Mouse (Mus musculus): Measurements from ENCODE around the gene Cdk19. TPM values are rescaled to one million over a fixed set of nuclear protein-coding genes. Genes with fewer than 3 reads are reported as not detected.

Cdk19 gene
- total and polyA plus RNA-seq, 3 experiments = 3.3 to 4.7 (median 4.0) TPM

DNA sequence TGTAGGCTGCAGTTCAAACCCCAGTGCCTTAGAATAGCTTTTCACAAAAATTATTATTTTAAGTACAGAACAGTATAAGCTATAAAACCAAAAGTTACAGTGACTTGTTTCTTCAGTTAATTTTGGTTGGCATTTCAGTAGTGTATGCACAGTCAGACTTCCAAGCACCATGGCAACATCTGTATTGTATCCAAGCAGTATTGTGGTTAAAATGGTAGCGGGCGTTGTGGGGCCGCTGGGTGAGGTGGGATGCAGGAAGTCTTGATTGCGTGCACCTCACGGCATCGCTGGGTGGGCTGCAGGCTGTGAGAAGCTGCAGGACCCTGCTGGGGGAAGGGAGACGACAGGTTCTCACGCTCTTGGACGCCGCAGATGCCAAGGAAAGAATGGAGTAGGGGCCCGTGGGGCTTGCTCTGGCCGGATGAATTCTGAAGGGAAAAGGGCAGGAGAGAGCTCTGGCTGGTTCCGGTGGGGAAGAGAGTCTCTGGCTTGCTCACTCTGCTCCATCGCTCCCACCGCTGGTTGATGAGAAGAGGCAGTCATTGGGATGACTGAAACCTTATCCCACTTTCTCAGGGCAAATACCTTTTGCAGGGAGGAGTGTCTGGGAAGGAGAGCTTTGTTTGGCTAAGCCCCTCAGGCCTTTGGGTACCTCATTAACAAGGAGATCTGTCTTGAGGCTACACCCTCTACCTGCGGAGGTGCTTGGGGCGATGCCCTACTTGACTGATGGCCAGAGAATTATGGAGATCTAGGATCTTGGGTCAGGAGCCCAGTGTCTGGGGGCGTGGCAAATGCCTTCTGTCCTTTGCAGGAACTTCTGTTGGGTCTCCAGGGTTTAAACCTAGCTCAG lies 86.1 kb downstream of the Cdk19 start:
- in situ Hi-C loops (cut with MboI; ENCODE audit: low pct_ligation_motif_present, low pct_unique_long_range_greater_than_20kb, low sequenced_read_pairs) = no loop called here
- Histone ChIP-seq H3K27ac (ENCODE audit: insufficient read depth, low read depth) (no peak overlapping the region), H3K9ac (ENCODE audit: insufficient read depth, low read depth) (no peak overlapping the region), H3K27me3 (replicated peaks) (no peaks in the 10 kb centered on the region), H3K9me3 (replicated peaks; ENCODE audit: low read length) (no peaks in the 10 kb centered on the region), H3K36me3 (replicated peaks in 1 of 2; ENCODE audit: control insufficient read depth in 1 of 2, insufficient read depth in 1 of 2, low read length in 1 of 2) (no peaks in the 10 kb centered on the region), H3K4me2 (ENCODE audit: insufficient read depth, low read depth, poor library complexity, severe bottlenecking) (no peak overlapping the region), H3K4me1 (ENCODE audit: control insufficient read depth in 1 of 2, insufficient read depth in 2 of 2) (peaks cover 0 to 3% of the 10 kb centered on the region in 2 experiments; a peak in 1 of 4 replicates), H3K4me3 (replicated peaks in 1 of 3; ENCODE audit: low read depth in 2 of 3, low read length in 2 of 3, poor library complexity in 1 of 3) (no peak overlapping the region), H3K79me2 (replicated peaks; ENCODE audit: control insufficient read depth, extremely low read depth, insufficient read depth, poor library complexity, severe bottlenecking) (no peaks in the 10 kb centered on the region)
- dilution Hi-C loops (cut with MboI; ENCODE audit: extremely low pct_ligation_motif_present, extremely low pct_unique_long_range_greater_than_20kb, low sequenced_read_pairs) = no loop called here
- TF ChIP-seq POLR2A (IDR thresholded peaks at IDR 0.05; ENCODE audit: low read depth, low read length) (no peak), HCFC1 (IDR thresholded peaks at IDR 0.05; ENCODE audit: low read depth, low read length) (no peak), MEF2A (IDR thresholded peaks at IDR 0.05; ENCODE audit: borderline replicate concordance, low read depth, low read length) (no peak), RAD21 (IDR thresholded peaks at IDR 0.05; ENCODE audit: low read depth, low read length) (no peak), JUND (conservative IDR thresholded peaks at IDR 0.05; ENCODE audit: low read depth, low read length) (no peak), NELFE (IDR thresholded peaks at IDR 0.05; ENCODE audit: low read depth, low read length) (no peak), ZNF384 (IDR thresholded peaks at IDR 0.05; ENCODE audit: low read depth, low read length) (no peak), ZKSCAN1 (IDR thresholded peaks at IDR 0.05; ENCODE audit: borderline replicate concordance, low read depth, low read length) (no peak), USF1 (IDR thresholded peaks at IDR 0.05; ENCODE audit: low read depth, low read length) (no peak), TCF12 (IDR thresholded peaks at IDR 0.05; ENCODE audit: low read depth, low read length) (no peak), JUN (IDR thresholded peaks at IDR 0.05; ENCODE audit: insufficient read depth, low read depth, low read length) (no peak)
- DNase-seq (ENCODE audit: extremely low read depth) = no peak

- Histone ChIP-seq H3K4me3 (replicated peaks in 1 of 3; ENCODE audit: low read depth in 2 of 3, low read length in 2 of 3, poor library complexity in 1 of 3) (no peak overlapping the region), H3K79me2 (replicated peaks; ENCODE audit: control insufficient read depth, extremely low read depth, insufficient read depth, poor library complexity, severe bottlenecking) (no peaks in the 10 kb centered on the region), H3K27ac (ENCODE audit: insufficient read depth, low read depth) (no peak overlapping the region), H3K9ac (ENCODE audit: insufficient read depth, low read depth) (no peak overlapping the region), H3K9me3 (replicated peaks; ENCODE audit: low read length) (no peaks in the 10 kb centered on the region), H3K27me3 (replicated peaks) (no peaks in the 10 kb centered on the region), H3K4me2 (ENCODE audit: insufficient read depth, low read depth, poor library complexity, severe bottlenecking) (no peak overlapping the region), H3K36me3 (replicated peaks in 1 of 2; ENCODE audit: control insufficient read depth in 1 of 2, insufficient read depth in 1 of 2, low read length in 1 of 2) (no peaks in the 10 kb centered on the region), H3K4me1 (ENCODE audit: control insufficient read depth in 1 of 2, insufficient read depth in 2 of 2) (peaks cover 0 to 3% of the 10 kb centered on the region in 2 experiments; a peak in 1 of 4 replicates)
- TF ChIP-seq CHD2 (IDR thresholded peaks at IDR 0.05; ENCODE audit: low read length) = no peak
- TF ChIP-seq ZC3H11A (IDR thresholded peaks at IDR 0.05; ENCODE audit: low read depth, low read length) = no peak
- in situ Hi-C loops (cut with MboI; ENCODE audit: low pct_ligation_motif_present, low pct_unique_long_range_greater_than_20kb, low sequenced_read_pairs) (no loop called here), dilution Hi-C loops (cut with MboI; ENCODE audit: extremely low pct_ligation_motif_present, extremely low pct_unique_long_range_greater_than_20kb, low sequenced_read_pairs) (no loop called here)
- DNase-seq (ENCODE audit: extremely low read depth) = no peak
These were observed 86.7 kb downstream of the Cdk19 start for GRCm38 (mm10) chr10:40426096-40426450.

Data from CH12.LX (cell line).